Mouse (Mus musculus): ENCODE results near the gene Aff1. TPM values are rescaled to one million over a fixed set of nuclear protein-coding genes. Genes with fewer than 3 reads are reported as not detected.

Gene Aff1
- polyA plus RNA-seq, 1 experiment from 2014 or later = 2.0 TPM

DNA sequence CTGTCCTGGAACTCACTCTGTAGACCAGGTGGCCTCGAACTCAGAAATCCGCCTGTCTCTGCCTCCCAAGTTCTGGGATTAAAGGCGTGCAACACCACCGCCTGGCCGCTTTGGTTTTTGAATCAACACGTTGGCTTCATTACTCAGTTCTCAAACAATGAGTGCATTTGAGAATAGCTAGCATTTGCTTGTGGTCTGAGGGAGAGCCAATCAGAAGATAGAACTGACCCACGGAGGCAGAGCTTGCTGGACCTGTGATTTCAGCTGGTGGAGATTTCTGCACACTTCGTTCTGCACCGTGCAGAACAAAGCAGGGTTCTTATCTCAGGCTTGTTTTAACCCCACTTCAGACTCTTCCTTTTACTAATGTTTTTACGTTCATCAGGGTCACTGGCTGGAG, 93.9 kb downstream of the Aff1 start:
- Histone ChIP-seq H3K27me3 (no peaks in the 10 kb centered on the region), H3K4me3 (no peak overlapping the region), H3K9me3 (replicated peaks) (no peaks in the 10 kb centered on the region), H3K27ac (no peak overlapping the region), H3K4me2 (no peak overlapping the region), H3K9ac (no peak overlapping the region), H3K4me1 (peaks cover 24% of the 10 kb centered on the region), H3K36me3 (ENCODE audit: poor library complexity, severe bottlenecking) (peaks cover 8% of the 10 kb centered on the region)
- 84% methylated on average over 10 of the region's 10 CpGs for WGBS
- no peak for ATAC-seq

DNA sequence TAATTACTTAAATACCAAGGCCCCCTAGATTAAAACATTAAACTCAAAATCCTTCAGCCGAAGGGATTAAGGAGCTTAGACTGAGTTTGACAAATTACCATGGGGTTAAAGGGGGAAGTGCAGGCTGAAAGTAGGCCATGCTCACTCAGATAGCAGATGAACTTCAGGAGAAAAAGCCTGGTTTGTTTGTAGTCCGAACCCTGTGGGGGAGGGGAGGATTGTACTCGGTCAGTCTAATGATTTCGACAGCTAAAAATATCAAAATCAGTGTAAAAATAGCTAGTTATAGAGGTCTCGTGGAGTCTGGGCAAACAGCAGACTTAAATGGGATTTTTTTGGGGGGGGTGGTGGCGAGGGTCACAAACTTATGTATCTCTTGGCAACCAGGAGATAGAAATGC, 96.3 kb downstream of the Aff1 start:
- no peak overlapping the region for H3K9ac ChIP-seq
- ATAC-seq = no peak
- peaks cover 8% of the 10 kb centered on the region for H3K36me3 ChIP-seq (ENCODE audit: poor library complexity, severe bottlenecking)
- H3K27me3 ChIP-seq = no peaks in the 10 kb centered on the region
- no peak overlapping the region for H3K4me2 ChIP-seq
- peaks cover 18% of the 10 kb centered on the region for H3K4me1 ChIP-seq
- 39% methylated on average over 6 of the region's 6 CpGs for WGBS
- no peak overlapping the region for H3K27ac ChIP-seq
- no peaks in the 10 kb centered on the region for H3K9me3 ChIP-seq (replicated peaks)
- H3K4me3 ChIP-seq = no peak overlapping the region

DNA sequence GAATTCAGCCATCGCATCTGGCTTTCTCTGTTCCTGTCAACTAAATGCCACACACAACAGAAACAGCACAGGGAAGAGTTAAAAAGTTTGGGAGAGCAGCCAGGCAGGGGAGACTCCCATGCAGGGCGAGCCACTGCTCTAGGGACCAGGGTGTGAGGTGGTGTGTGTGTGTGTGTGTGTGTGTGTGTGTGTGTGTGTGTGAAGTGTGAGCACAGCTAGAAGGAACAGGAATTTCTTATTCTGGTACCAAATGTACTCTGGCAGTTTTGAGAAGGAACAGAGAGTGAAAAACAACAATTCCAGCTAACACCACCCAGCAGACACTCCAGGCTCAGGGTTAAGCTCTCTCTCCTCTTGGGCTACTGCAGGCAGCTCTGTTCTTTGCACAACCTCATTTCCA, 96.8 kb downstream of the Aff1 start:
- Histone ChIP-seq H3K4me1 (peaks cover 18% of the 10 kb centered on the region), H3K27me3 (no peaks in the 10 kb centered on the region), H3K27ac (no peak overlapping the region), H3K9me3 (replicated peaks) (no peaks in the 10 kb centered on the region), H3K9ac (no peak overlapping the region), H3K36me3 (ENCODE audit: poor library complexity, severe bottlenecking) (peaks cover 4% of the 10 kb centered on the region), H3K4me3 (no peak overlapping the region), H3K4me2 (no peak overlapping the region)
- peak; percentile 72; the same call in 1 of the 2 replicates for ATAC-seq
- 33% methylated on average over 2 of the region's 2 CpGs for WGBS

DNA sequence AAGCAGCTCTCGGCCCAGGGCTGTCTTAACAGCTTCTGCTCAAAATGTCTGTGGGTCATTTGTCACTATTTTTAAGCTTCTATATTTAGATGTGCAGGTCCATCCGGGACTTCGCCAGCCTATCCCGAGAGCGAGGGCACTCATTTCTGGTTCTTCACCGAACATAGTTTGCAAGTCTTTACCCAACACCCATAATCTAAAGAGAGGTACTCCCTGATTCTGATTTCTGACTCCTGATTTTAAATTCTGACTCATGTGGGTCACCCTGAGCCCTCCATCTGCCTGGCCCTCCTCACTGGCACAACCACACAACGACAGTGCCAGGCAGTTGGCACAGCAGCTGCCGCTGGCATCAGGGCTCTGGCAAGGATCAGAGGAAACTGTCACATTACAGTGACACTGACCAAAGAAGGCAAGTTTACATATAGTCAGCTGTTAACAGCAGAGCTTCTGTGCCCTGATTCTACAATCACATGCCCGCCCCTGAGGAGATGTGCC, 97.5 kb downstream of the Aff1 start:
- H3K4me1 ChIP-seq = peaks cover 18% of the 10 kb centered on the region
- 81% methylated on average over 9 of the region's 9 CpGs for WGBS
- ATAC-seq = peak; percentile 85
- no peak overlapping the region for H3K9ac ChIP-seq
- no peaks in the 10 kb centered on the region for H3K9me3 ChIP-seq (replicated peaks)
- H3K27ac ChIP-seq = 0 out of 2 replicates have a peak overlapping the region, but pooled peaks have one; percentile 44
- H3K27me3 ChIP-seq = no peaks in the 10 kb centered on the region
- H3K4me2 ChIP-seq = no peak overlapping the region
- no peak overlapping the region for H3K4me3 ChIP-seq
- no peaks in the 10 kb centered on the region for H3K36me3 ChIP-seq (ENCODE audit: poor library complexity, severe bottlenecking)

- no peak overlapping the region for H3K4me2 ChIP-seq
- H3K36me3 ChIP-seq (ENCODE audit: poor library complexity, severe bottlenecking) = no peaks in the 10 kb centered on the region
- no peak overlapping the region for H3K4me3 ChIP-seq
- no peak overlapping the region for H3K9ac ChIP-seq
- peaks cover 18% of the 10 kb centered on the region for H3K4me1 ChIP-seq
- no peaks in the 10 kb centered on the region for H3K27me3 ChIP-seq
- H3K9me3 ChIP-seq (replicated peaks) = no peaks in the 10 kb centered on the region
- H3K27ac ChIP-seq = no peak overlapping the region
- ATAC-seq = no peak
- 91% methylated on average over 7 of the region's 7 CpGs for WGBS
Observed at GRCm38 (mm10) chr5:103791741-103792140, 99.6 kb downstream of the Aff1 start.

DNA sequence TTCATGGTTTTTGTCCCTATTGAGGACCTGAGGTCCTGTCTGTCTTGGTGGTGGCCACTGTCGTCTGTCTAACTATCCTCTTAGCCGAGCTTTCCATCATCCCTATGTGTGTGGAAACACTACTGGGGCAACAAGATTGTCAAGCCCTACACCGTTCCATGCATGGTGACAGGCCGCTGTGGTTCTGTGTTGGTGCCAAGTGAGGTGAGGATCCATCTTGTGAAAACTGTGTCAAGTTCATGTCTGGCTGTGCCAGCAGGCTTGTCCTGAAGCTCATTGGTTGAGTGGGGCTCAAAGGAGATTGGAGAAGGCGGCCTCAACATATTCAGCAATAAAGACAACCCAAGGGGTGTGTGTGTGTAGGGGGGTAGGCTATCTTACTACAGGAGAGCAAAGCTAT, 102.9 kb downstream of the Aff1 start:
- 94% methylated on average over 5 of the region's 5 CpGs for WGBS
- Histone ChIP-seq H3K27me3 (no peaks in the 10 kb centered on the region), H3K4me3 (no peak overlapping the region), H3K4me1 (peaks cover 11% of the 10 kb centered on the region), H3K4me2 (no peak overlapping the region), H3K27ac (no peak overlapping the region), H3K9me3 (replicated peaks) (no peaks in the 10 kb centered on the region), H3K36me3 (ENCODE audit: poor library complexity, severe bottlenecking) (no peaks in the 10 kb centered on the region), H3K9ac (no peak overlapping the region)
- ATAC-seq = no peak

DNA sequence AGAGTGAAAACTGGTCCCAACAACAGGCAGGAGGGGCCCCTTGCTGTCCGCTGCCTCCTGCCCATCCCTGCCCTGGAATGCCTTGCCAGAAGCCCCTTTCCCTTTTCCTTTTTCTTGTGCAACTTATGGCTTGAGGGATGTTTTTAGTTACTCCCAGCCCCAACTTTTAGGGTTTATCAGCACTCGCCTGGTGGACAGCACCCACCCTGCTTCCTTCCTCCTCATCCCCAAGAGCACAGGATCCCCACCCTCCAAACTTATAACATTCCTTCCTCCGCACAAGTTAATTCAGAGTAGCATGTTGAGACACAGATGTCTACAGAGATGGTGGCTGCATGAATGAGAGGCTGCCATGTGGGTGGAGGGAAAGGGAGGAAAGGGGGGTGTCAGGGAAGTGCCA, 103.9 kb downstream of the Aff1 start:
- H3K9me3 ChIP-seq (replicated peaks) = no peaks in the 10 kb centered on the region
- H3K27me3 ChIP-seq = no peaks in the 10 kb centered on the region
- no peak overlapping the region for H3K4me2 ChIP-seq
- H3K27ac ChIP-seq = no peak overlapping the region
- no peak overlapping the region for H3K9ac ChIP-seq
- 87% methylated on average over 3 of the region's 3 CpGs for WGBS
- H3K4me3 ChIP-seq = no peak overlapping the region
- H3K36me3 ChIP-seq (ENCODE audit: poor library complexity, severe bottlenecking) = no peaks in the 10 kb centered on the region
- ATAC-seq = no peak
- H3K4me1 ChIP-seq = peaks cover 11% of the 10 kb centered on the region

DNA sequence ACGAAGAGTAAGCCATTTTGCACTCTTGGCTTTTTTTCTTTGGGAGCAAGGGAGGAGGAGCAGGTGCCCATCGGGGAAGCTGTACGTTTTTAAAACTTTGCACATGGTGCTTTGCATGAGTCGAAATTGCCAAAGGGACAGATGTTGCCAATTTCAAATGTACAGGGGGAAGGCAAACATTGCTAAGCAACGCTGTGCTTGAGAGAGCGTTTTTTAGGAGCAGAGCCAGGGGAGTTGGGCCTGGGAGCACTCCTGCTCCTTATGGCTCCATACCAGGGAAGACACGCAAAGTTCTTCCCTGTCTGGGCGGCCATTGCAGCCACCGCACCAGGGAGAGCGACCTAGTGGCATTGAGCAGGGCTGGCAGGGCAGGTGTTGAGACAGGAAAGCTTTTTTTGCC, 105.6 kb downstream of the Aff1 start:
- Histone ChIP-seq H3K4me3 (no peak overlapping the region), H3K4me1 (peaks cover 11% of the 10 kb centered on the region), H3K27ac (no peak overlapping the region), H3K9me3 (replicated peaks) (no peaks in the 10 kb centered on the region), H3K4me2 (0 out of 2 replicates have a peak overlapping the region, but pooled peaks have one; percentile 12), H3K36me3 (ENCODE audit: poor library complexity, severe bottlenecking) (no peaks in the 10 kb centered on the region), H3K9ac (no peak overlapping the region), H3K27me3 (no peaks in the 10 kb centered on the region)
- 57% methylated on average over 10 of the region's 10 CpGs for WGBS
- peak; percentile 58 for ATAC-seq

DNA sequence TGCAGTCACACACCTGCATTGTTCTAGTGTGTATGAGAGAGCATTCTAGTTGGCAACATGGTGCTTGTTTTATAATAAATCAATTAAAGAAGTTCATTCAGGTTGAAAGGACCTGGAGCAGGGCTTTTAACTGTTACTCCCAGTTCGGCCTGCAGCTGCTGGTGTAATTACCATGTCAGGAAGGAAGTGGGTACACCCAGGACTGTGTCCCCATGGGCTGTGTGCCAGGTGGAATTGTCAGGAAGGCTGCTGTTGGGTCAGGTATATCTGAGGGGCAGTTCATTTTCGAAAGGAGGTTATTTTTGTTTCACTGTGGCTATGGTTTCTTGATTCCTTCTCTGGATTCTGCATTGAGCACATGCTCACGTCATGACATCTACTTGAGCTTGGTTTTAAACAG, 107.3 kb downstream of the Aff1 start:
- Histone ChIP-seq H3K27ac (no peak overlapping the region), H3K27me3 (no peaks in the 10 kb centered on the region), H3K36me3 (ENCODE audit: poor library complexity, severe bottlenecking) (no peaks in the 10 kb centered on the region), H3K4me3 (no peak overlapping the region), H3K9me3 (replicated peaks) (no peaks in the 10 kb centered on the region), H3K4me2 (no peak overlapping the region), H3K4me1 (peaks cover 23% of the 10 kb centered on the region), H3K9ac (no peak overlapping the region)
- no peak for ATAC-seq
- 77% methylated on average over 3 of the region's 3 CpGs for WGBS

- H3K36me3 ChIP-seq (ENCODE audit: poor library complexity, severe bottlenecking) = no peaks in the 10 kb centered on the region
- H3K27me3 ChIP-seq = no peaks in the 10 kb centered on the region
- H3K4me2 ChIP-seq = no peak overlapping the region
- H3K4me3 ChIP-seq = no peak overlapping the region
- no peak for ATAC-seq
- no peaks in the 10 kb centered on the region for H3K9me3 ChIP-seq (replicated peaks)
- 61% methylated on average over 5 of the region's 5 CpGs for WGBS
- no peak overlapping the region for H3K27ac ChIP-seq
- H3K4me1 ChIP-seq = peaks cover 23% of the 10 kb centered on the region
- H3K9ac ChIP-seq = no peak overlapping the region
Observed at GRCm38 (mm10) chr5:103800009-103800408, 107.8 kb downstream of the Aff1 start.

GRCm38 (mm10) chr5:103803386-103803785, 111.2 kb downstream of the Aff1 start:
- Histone ChIP-seq H3K27ac (no peak overlapping the region), H3K36me3 (ENCODE audit: poor library complexity, severe bottlenecking) (no peaks in the 10 kb centered on the region), H3K4me2 (no peak overlapping the region), H3K4me1 (peaks cover 12% of the 10 kb centered on the region), H3K27me3 (no peaks in the 10 kb centered on the region), H3K9ac (no peak overlapping the region), H3K9me3 (replicated peaks) (no peaks in the 10 kb centered on the region), H3K4me3 (no peak overlapping the region)
- WGBS = 62% methylated on average over 5 of the region's 5 CpGs
- no peak for ATAC-seq

- peak; percentile 83 for ATAC-seq
- Histone ChIP-seq H3K36me3 (ENCODE audit: poor library complexity, severe bottlenecking) (no peaks in the 10 kb centered on the region), H3K4me1 (peaks cover 12% of the 10 kb centered on the region), H3K27ac (peak overlapping the region; percentile 59), H3K4me2 (no peak overlapping the region), H3K27me3 (no peaks in the 10 kb centered on the region), H3K4me3 (no peak overlapping the region), H3K9ac (0 out of 2 replicates have a peak overlapping the region, but pooled peaks have one; percentile 30), H3K9me3 (replicated peaks) (no peaks in the 10 kb centered on the region)
- WGBS = 10% methylated on average over 8 of the region's 8 CpGs
Observed at GRCm38 (mm10) chr5:103803927-103804590, 111.9 kb downstream of the Aff1 start.
